Mouse (Mus musculus) layer of hippocampus, adult 9-11 months (tissue): ENCODE data around the gene Apobec3.

Source experiments
- DNase-seq: peaks from one replicate; pipeline ENCODE4 v3.0.0; 2022

Gene Apobec3

DNA sequence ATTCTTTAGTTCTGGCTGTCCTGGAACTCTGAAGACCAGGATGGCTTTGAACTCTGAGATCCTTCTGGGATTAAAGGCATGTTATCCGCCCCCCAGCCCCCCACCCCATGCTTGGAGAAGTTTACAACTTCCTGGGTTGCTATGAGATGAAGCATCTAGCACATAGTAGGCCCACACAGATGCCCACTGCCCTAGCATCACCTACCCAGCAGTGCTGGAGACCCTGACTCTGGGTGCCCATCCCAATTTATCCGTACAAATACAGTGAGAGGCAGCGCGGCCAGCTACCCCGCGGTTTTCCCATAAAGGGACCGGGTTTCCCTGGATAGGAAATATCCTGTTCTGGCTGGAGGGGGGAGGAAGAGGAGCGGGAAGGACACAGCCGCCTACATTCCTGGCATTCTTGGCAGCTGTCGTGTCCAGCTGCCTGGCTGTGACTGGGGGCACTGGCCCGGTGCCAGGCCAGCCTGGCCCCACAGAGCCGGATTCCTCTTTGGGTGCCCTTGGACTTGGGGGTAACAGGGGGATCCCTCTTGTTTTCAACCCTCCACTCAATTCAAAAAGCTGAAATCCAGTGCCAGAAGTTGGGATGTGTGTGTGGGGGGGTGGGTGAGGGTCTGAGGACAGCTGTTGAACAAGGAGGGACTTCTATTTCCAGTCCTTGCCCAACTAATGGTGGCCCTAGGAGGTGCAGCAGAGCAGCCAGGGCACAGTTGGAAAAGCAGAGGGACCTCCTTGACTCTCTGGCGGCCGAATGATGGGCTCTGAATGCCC, 60.5 kb downstream of the Apobec3 start:
- no peak for DNase-seq

DNA sequence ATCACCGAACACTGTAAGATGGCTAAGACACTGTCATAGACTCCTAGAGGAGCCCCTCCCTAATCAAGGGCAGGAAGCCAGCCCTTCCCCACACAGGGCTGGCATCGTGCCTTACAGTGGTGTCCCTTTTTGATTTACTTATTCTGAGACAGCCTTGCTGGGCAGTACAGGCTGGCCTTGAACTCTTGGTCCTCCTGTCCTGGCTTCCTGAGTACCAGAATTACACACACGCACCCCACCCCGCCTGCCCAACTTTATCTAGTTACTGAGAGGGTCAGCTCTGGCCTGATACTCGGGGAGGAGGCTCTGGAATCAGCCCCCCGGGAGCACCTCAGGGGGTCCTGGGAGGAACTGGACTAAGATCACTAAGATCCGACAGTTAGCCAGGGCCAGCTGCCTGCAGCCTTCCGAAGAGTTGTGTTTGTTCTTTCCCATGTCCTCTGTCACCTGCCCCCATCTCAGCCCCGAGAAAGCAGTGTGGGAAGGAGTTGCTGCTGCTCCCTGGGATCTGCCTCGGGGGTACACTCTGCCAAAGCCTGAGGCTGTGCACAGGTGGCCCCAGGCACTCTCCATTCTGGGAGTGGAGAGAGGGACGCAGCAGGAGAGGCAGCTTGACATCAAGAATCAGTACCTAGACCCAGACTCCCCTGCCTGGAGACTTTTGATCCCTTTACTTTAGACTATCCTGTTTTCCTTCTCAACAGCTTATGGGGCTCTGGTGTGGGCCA, 61.2 kb downstream of the Apobec3 start:
- no peak for DNase-seq

DNA sequence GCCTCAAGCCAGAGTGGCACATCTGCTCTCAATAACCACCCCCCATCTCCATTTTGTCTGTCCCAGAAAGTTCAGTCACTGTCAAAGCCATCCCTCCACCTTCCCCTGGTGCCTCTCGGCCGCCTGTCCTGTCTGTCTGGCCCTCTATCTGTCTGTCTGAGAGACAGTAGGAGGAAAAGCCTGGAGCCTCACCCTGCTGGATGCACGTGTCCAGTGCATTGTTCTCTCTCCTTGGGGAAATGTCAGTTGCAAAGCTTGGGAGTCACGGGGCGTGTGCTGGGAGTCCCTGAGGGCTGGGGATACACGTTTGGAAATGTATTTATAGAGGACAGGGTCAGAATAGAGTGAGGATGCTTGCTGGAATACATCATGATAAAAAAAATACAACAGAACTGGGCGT, 62.0 kb downstream of the Apobec3 start:
- DNase-seq = no peak

DNA sequence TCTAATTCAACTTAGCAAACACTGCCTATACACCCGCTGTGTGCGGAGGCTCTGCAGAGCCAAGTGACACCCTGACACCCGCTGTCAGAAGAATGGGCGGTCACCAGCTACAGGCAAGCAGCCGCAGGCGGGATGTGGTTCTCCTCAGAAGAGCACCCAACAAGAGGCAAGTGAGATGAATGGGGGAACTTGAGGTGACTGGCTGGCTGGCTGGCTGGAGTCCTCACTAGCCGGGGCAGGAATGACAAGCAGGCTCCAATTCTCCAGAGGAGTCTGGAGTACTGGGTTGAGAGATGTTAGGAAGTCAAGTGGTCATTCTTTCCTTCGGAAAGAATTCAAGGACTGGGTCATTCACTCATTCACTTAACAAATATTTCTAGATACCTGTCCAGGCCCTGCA, 65.1 kb downstream of the Apobec3 start:
- DNase-seq = no peak

DNA sequence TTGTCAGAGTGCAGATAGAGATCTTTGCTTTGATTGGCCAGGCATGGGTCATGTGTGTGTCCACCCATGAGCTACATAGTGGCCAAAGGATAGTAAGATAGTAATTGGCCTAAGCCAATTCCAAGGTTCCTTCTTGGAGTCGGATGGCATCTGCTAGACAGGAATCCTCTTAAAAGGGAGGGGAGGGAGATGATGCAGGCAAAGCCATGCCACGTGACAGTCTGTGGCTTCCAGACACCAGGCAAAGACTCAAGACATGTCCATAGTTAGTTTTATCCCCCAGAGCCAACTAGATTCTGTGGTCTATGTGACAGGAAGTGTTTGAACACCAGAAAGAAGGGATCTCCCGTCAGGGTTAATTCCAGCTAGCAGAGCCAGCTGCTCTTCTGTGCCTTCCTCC, 67.0 kb downstream of the Apobec3 start:
- no peak for DNase-seq

DNA sequence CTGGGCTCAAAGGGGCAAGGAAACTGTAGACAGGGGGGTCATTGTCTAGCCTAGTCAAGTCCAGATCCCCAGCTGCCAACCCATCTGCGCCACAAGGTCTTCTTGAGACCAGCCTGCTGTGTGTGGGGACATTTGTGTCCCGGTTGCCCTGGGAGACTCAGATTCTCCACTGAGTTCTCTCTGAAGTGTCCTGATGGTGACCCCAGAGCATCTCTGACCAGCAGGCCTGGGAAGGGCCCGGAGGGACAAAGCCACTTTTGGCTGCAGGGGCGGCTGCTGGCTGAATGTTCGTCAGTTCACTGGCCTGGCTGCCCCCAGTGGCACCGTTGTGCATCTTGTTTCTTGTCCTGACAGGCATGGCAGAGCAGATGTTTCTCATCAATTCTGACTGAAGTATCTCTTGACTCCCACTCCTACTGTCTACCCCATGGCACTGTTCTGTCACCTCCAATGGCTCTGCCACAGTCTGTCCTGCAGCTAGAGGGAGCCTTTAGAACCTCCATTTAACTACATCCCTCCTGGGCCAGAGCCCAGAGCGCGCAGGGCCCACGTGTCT, 70.0 kb downstream of the Apobec3 start:
- no peak for DNase-seq

DNA sequence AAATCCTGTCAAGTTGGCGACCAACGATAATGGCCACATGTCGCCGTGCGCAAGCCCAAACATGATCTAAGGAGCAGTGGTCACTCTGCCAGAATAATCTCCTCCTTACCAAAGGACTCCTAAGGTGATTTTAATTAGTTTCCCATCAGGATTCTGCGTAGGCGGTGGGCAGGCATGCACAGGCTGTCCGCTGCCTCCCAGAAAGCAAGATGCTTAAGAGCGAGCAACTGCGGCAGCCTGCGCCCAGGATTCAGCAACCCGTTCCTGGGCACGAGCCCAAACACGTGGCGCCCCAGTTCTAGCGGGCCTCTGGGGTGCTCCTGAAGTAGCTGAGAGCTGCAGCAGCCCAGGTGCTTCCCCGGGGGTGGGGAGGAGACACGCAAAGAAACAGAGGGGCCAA, 71.2 kb downstream of the Apobec3 start:
- no peak for DNase-seq

DNA sequence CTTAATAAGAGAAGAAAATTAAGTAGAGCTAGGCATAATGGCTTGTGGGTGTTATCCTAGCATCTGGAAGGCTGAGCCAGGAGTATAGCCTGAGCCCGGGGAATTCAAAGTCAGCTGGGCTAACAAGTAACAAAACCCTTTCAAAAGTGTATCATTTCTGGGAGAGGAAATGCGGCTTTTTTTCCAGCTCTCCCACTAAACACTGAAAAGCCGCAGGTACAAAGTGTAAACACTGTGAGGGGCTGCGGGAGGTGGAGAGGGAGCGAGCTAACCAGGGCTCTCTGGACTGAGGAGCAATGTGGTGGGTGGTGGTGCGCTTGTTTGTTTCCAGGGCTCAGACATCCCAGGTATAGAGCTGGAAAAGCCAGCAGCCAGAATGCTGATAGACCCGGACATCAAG, 72.9 kb downstream of the Apobec3 start:
- DNase-seq = no peak
